Mouse (Mus musculus): ENCODE measurements around the gene Vrk1. TPM values are rescaled to one million over a fixed set of nuclear protein-coding genes. Genes with fewer than 3 reads are reported as not detected.

Vrk1 gene
- polyA plus RNA-seq, 1 experiment from 2014 or later: 30.6 TPM

GRCm38 (mm10) chr12:106031916-106032315, 21.9 kb downstream of the Vrk1 start:
- no peaks in the 10 kb centered on the region for H3K27me3 ChIP-seq (ENCODE audit: control insufficient read depth, insufficient read depth, low read length)
- no peak overlapping the region for H3K4me3 ChIP-seq (replicated peaks; ENCODE audit: low read length)
- ATAC-seq (ENCODE audit: low FRiP score) (no peak), DNase-seq (ENCODE audit: low spot score) (no peak)
- no peak overlapping the region for H3K4me2 ChIP-seq (replicated peaks)
- H3K4me1 ChIP-seq (replicated peaks; ENCODE audit: control insufficient read depth, insufficient read depth, low read length): no peaks in the 10 kb centered on the region
- no peak overlapping the region for H3K27ac ChIP-seq
- no peak overlapping the region for H3K9ac ChIP-seq
- H3K9me3 ChIP-seq (ENCODE audit: control insufficient read depth, low read length): 0 out of 2 replicates have a peak, but pooled peaks cover 3% of the 10 kb centered on the region
- H3K36me3 ChIP-seq (replicated peaks; ENCODE audit: control insufficient read depth, insufficient read depth): no peaks in the 10 kb centered on the region
- 81% methylated on average over 9 of the region's 9 CpGs for WGBS

GRCm38 (mm10) chr12:106032361-106032760, 22.3 kb downstream of the Vrk1 start:
- Histone ChIP-seq H3K9ac (no peak overlapping the region), H3K36me3 (replicated peaks; ENCODE audit: control insufficient read depth, insufficient read depth) (0 out of 2 replicates have a peak, but pooled peaks cover 2% of the 10 kb centered on the region), H3K4me3 (replicated peaks; ENCODE audit: low read length) (no peak overlapping the region), H3K27ac (no peak overlapping the region), H3K4me2 (replicated peaks) (no peak overlapping the region), H3K4me1 (replicated peaks; ENCODE audit: control insufficient read depth, insufficient read depth, low read length) (no peaks in the 10 kb centered on the region), H3K27me3 (ENCODE audit: control insufficient read depth, insufficient read depth, low read length) (no peaks in the 10 kb centered on the region), H3K9me3 (ENCODE audit: control insufficient read depth, low read length) (0 out of 2 replicates have a peak, but pooled peaks cover 3% of the 10 kb centered on the region)
- ATAC-seq (ENCODE audit: low FRiP score): no peak
- WGBS: 95% methylated on average over 12 of the region's 12 CpGs
- no peak for DNase-seq (ENCODE audit: low spot score)

- Histone ChIP-seq H3K4me3 (replicated peaks; ENCODE audit: low read length) (no peak overlapping the region), H3K4me1 (replicated peaks; ENCODE audit: control insufficient read depth, insufficient read depth, low read length) (no peaks in the 10 kb centered on the region), H3K4me2 (replicated peaks) (no peak overlapping the region), H3K9me3 (ENCODE audit: control insufficient read depth, low read length) (no peaks in the 10 kb centered on the region), H3K27ac (no peak overlapping the region), H3K9ac (no peak overlapping the region), H3K27me3 (ENCODE audit: control insufficient read depth, insufficient read depth, low read length) (no peaks in the 10 kb centered on the region), H3K36me3 (replicated peaks; ENCODE audit: control insufficient read depth, insufficient read depth) (0 out of 2 replicates have a peak, but pooled peaks cover 5% of the 10 kb centered on the region)
- 89% methylated on average over 7 of the region's 7 CpGs for WGBS
- ATAC-seq (ENCODE audit: low FRiP score): no peak
- no peak for DNase-seq (ENCODE audit: low spot score)
These were observed 24.2 kb downstream of the Vrk1 start for GRCm38 (mm10) chr12:106034267-106034666.

- DNase-seq (ENCODE audit: low spot score) (no peak), ATAC-seq (ENCODE audit: low FRiP score) (no peak)
- WGBS: 93% methylated on average over 9 of the region's 9 CpGs
- Histone ChIP-seq H3K27ac (no peak overlapping the region), H3K4me1 (replicated peaks; ENCODE audit: control insufficient read depth, insufficient read depth, low read length) (no peaks in the 10 kb centered on the region), H3K9me3 (ENCODE audit: control insufficient read depth, low read length) (no peaks in the 10 kb centered on the region), H3K36me3 (replicated peaks; ENCODE audit: control insufficient read depth, insufficient read depth) (0 out of 2 replicates have a peak, but pooled peaks cover 5% of the 10 kb centered on the region), H3K9ac (no peak overlapping the region), H3K4me2 (replicated peaks) (no peak overlapping the region), H3K27me3 (ENCODE audit: control insufficient read depth, insufficient read depth, low read length) (no peaks in the 10 kb centered on the region), H3K4me3 (replicated peaks; ENCODE audit: low read length) (no peak overlapping the region)
These were observed 24.7 kb downstream of the Vrk1 start for GRCm38 (mm10) chr12:106034761-106035160.

GRCm38 (mm10) chr12:106040259-106040658, 30.2 kb downstream of the Vrk1 start:
- H3K4me1 ChIP-seq (replicated peaks; ENCODE audit: control insufficient read depth, insufficient read depth, low read length): no peaks in the 10 kb centered on the region
- no peak overlapping the region for H3K4me2 ChIP-seq (replicated peaks)
- DNase-seq (ENCODE audit: low spot score) (no peak), ATAC-seq (ENCODE audit: low FRiP score) (no peak)
- H3K36me3 ChIP-seq (replicated peaks; ENCODE audit: control insufficient read depth, insufficient read depth): 0 out of 2 replicates have a peak, but pooled peaks cover 5% of the 10 kb centered on the region
- H3K27ac ChIP-seq: no peak overlapping the region
- H3K27me3 ChIP-seq (ENCODE audit: control insufficient read depth, insufficient read depth, low read length): no peaks in the 10 kb centered on the region
- H3K4me3 ChIP-seq (replicated peaks; ENCODE audit: low read length): no peak overlapping the region
- WGBS: 92% methylated on average over 7 of the region's 7 CpGs
- H3K9me3 ChIP-seq (ENCODE audit: control insufficient read depth, low read length): no peaks in the 10 kb centered on the region
- H3K9ac ChIP-seq: no peak overlapping the region

- Histone ChIP-seq H3K9ac (no peak overlapping the region), H3K4me3 (replicated peaks; ENCODE audit: low read length) (no peak overlapping the region), H3K4me1 (replicated peaks; ENCODE audit: control insufficient read depth, insufficient read depth, low read length) (no peaks in the 10 kb centered on the region), H3K4me2 (replicated peaks) (no peak overlapping the region), H3K9me3 (ENCODE audit: control insufficient read depth, low read length) (no peaks in the 10 kb centered on the region), H3K27me3 (ENCODE audit: control insufficient read depth, insufficient read depth, low read length) (no peaks in the 10 kb centered on the region), H3K36me3 (replicated peaks; ENCODE audit: control insufficient read depth, insufficient read depth) (peaks cover 4% of the 10 kb centered on the region; the same call in 1 of the 2 replicates), H3K27ac (no peak overlapping the region)
- DNase-seq (ENCODE audit: low spot score) (no peak), ATAC-seq (ENCODE audit: low FRiP score) (no peak)
- WGBS: 47% methylated on average over 9 of the region's 9 CpGs
These were observed 36.2 kb downstream of the Vrk1 start for GRCm38 (mm10) chr12:106046143-106046795.

GRCm38 (mm10) chr12:106052271-106052670, 42.2 kb downstream of the Vrk1 start:
- ATAC-seq (ENCODE audit: low FRiP score): no peak
- H3K9ac ChIP-seq: no peak overlapping the region
- H3K27me3 ChIP-seq (ENCODE audit: control insufficient read depth, insufficient read depth, low read length): no peaks in the 10 kb centered on the region
- no peak overlapping the region for H3K27ac ChIP-seq
- WGBS: 93% methylated on average over 7 of the region's 7 CpGs
- DNase-seq (ENCODE audit: low spot score): no peak
- no peaks in the 10 kb centered on the region for H3K9me3 ChIP-seq (ENCODE audit: control insufficient read depth, low read length)
- H3K36me3 ChIP-seq (replicated peaks; ENCODE audit: control insufficient read depth, insufficient read depth): peaks cover 1% of the 10 kb centered on the region; the same call in 1 of the 2 replicates
- no peak overlapping the region for H3K4me2 ChIP-seq (replicated peaks)
- no peaks in the 10 kb centered on the region for H3K4me1 ChIP-seq (replicated peaks; ENCODE audit: control insufficient read depth, insufficient read depth, low read length)
- no peak overlapping the region for H3K4me3 ChIP-seq (replicated peaks; ENCODE audit: low read length)

- Histone ChIP-seq H3K9me3 (ENCODE audit: control insufficient read depth, low read length) (no peaks in the 10 kb centered on the region), H3K4me3 (replicated peaks; ENCODE audit: low read length) (no peak overlapping the region), H3K27me3 (ENCODE audit: control insufficient read depth, insufficient read depth, low read length) (no peaks in the 10 kb centered on the region), H3K4me2 (replicated peaks) (no peak overlapping the region), H3K27ac (no peak overlapping the region), H3K36me3 (replicated peaks; ENCODE audit: control insufficient read depth, insufficient read depth) (peaks cover 8% of the 10 kb centered on the region; the same call in 1 of the 2 replicates), H3K4me1 (replicated peaks; ENCODE audit: control insufficient read depth, insufficient read depth, low read length) (no peaks in the 10 kb centered on the region), H3K9ac (no peak overlapping the region)
- DNase-seq (ENCODE audit: low spot score) (peak; percentile 94), ATAC-seq (ENCODE audit: low FRiP score) (peak; percentile 57; the same call in 1 of the 2 replicates)
- WGBS: 48% methylated on average over 6 of the region's 6 CpGs
These were observed 45.8 kb downstream of the Vrk1 start for GRCm38 (mm10) chr12:106055799-106056198.

- DNase-seq (ENCODE audit: low spot score) (no peak), ATAC-seq (ENCODE audit: low FRiP score) (no peak)
These were observed 50.0 kb downstream of the Vrk1 start for GRCm38 (mm10) chr12:106059873-106060573.

More at GRCm38 (mm10) chr12:106059873-106060573, 50.0 kb downstream of the Vrk1 start:
- 70% methylated on average over 12 of the region's 12 CpGs for WGBS
- H3K4me3 ChIP-seq (replicated peaks; ENCODE audit: low read length): no peak overlapping the region
- 0 out of 2 replicates have a peak, but pooled peaks cover 13% of the 10 kb centered on the region for H3K36me3 ChIP-seq (replicated peaks; ENCODE audit: control insufficient read depth, insufficient read depth)
- no peaks in the 10 kb centered on the region for H3K9me3 ChIP-seq (ENCODE audit: control insufficient read depth, low read length)
- no peak overlapping the region for H3K4me2 ChIP-seq (replicated peaks)
- no peak overlapping the region for H3K27ac ChIP-seq
- H3K27me3 ChIP-seq (ENCODE audit: control insufficient read depth, insufficient read depth, low read length): no peaks in the 10 kb centered on the region
- no peak overlapping the region for H3K9ac ChIP-seq
- no peaks in the 10 kb centered on the region for H3K4me1 ChIP-seq (replicated peaks; ENCODE audit: control insufficient read depth, insufficient read depth, low read length)

Data from hindbrain, embryonic 14.5 days (tissue).